Mouse (Mus musculus) testis, adult 2 months (tissue): ENCODE results near the gene Ccdc13. TPM values are rescaled to one million over a fixed set of nuclear protein-coding genes. Genes with fewer than 3 reads are reported as not detected.

ENCODE experiments used
- H3K27ac ChIP-seq: fragments of 200-500 bp; 2 replicates; pipeline ENCODE4 v1.5.1; 2012; ENCODE audit warnings: low read depth, low read length; ENCODE audit not compliant: control insufficient read depth, insufficient read depth
- H3K27me3 ChIP-seq: fragments of 200-500 bp; 2 replicates; pipeline ENCODE4 v1.6.1; 2012; ENCODE audit warnings: mild to moderate bottlenecking, low read length, moderate library complexity; ENCODE audit not compliant: control insufficient read depth, insufficient read depth
- H3K36me3 ChIP-seq: fragments of 200-500 bp; 2 replicates; pipeline ENCODE4 v1.6.1; 2012; ENCODE audit warnings: mild to moderate bottlenecking, low read length; ENCODE audit not compliant: control insufficient read depth, insufficient read depth
- H3K4me1 ChIP-seq: fragments of 200-500 bp; 2 replicates; pipeline ENCODE4 v1.6.1; 2012; ENCODE audit warnings: low read length; ENCODE audit not compliant: control insufficient read depth, insufficient read depth
- H3K4me3 ChIP-seq: fragments of 200-500 bp; 2 replicates; pipeline ENCODE4 v1.5.1; 2012; ENCODE audit warnings: low read depth, mild to moderate bottlenecking, low read length, moderate library complexity, mixed read lengths; ENCODE audit not compliant: control insufficient read depth
- CTCF ChIP-seq: fragments of 200-500 bp; IDR thresholded peaks from 2 replicates; pipeline ENCODE4 v1.5.1; 2012; ENCODE audit warnings: low read depth, mild to moderate bottlenecking, inconsistent platforms, low read length, moderate library complexity; ENCODE audit not compliant: control insufficient read depth, insufficient read depth, insufficient replicate concordance
- POLR2A ChIP-seq: fragments of 200-500 bp; IDR thresholded peaks from 2 replicates; pipeline ENCODE4 v1.6.1; 2012; ENCODE audit warnings: low read depth, mild to moderate bottlenecking, inconsistent platforms, low read length, moderate library complexity; ENCODE audit not compliant: control insufficient read depth
- polyA plus RNA-seq: library from polyadenylated mRNA; depleted of rRNA; stranded (reverse); fragments of >200 nt; gene quantifications from 2 replicates; pipeline ENCODE4 v1.2.3, GENCODE M21; 2012

The Ccdc13 gene
- polyA plus RNA-seq, 1 experiment: 109 TPM

DNA sequence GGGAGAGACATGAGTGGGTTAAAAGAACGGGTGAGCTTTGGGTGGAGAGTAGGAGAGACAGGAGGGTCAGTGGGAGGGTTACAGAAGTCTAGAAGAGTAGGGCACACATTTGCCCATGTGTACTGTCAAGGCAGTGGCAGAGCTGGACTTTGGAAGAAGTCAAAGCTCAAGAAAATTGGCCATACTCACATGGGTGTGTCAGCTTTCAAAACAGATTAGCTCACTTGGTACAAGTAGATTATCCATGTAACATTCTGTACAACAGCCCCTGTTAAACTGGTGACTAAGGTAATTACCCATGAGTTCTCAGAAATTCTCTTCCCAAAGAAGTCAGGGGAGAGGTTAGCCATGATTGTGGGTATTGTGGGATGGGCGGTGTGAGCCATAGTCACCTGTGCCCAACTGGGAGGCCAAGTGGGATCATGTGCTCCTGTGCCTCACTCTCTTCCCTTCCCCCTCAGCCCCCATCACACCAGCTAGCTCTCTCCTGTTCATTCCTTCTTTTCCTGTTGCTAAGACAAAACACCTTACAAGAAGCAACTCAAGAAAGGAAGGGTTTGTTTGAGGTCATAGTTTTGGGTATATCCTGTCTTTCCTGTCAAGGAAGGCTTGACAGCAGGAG is 32.9 kb upstream of the Ccdc13 start:
- H3K27me3 ChIP-seq: no peaks in the 10 kb centered on the region
- H3K4me3 ChIP-seq: no peak overlapping the region
- no peak overlapping the region for H3K27ac ChIP-seq
- H3K36me3 ChIP-seq: no peaks in the 10 kb centered on the region
- H3K4me1 ChIP-seq: no peaks in the 10 kb centered on the region
- TF ChIP-seq POLR2A (no peak), CTCF (no peak)

- Histone ChIP-seq H3K36me3 (no peaks in the 10 kb centered on the region), H3K4me1 (no peaks in the 10 kb centered on the region), H3K4me3 (no peak overlapping the region), H3K27me3 (no peaks in the 10 kb centered on the region), H3K27ac (no peak overlapping the region)
- TF ChIP-seq POLR2A: no peak
- TF ChIP-seq CTCF: no peak
Observed at GRCm38 (mm10) chr9:121869973-121870515, 30.8 kb upstream of the Ccdc13 start.

GRCm38 (mm10) chr9:121869432-121869831 is 30.2 kb upstream of the Ccdc13 start:
- no peaks in the 10 kb centered on the region for H3K27me3 ChIP-seq
- no peaks in the 10 kb centered on the region for H3K4me1 ChIP-seq
- H3K27ac ChIP-seq: no peak overlapping the region
- TF ChIP-seq POLR2A: no peak
- no peak for TF ChIP-seq CTCF
- no peak overlapping the region for H3K4me3 ChIP-seq
- no peaks in the 10 kb centered on the region for H3K36me3 ChIP-seq

DNA sequence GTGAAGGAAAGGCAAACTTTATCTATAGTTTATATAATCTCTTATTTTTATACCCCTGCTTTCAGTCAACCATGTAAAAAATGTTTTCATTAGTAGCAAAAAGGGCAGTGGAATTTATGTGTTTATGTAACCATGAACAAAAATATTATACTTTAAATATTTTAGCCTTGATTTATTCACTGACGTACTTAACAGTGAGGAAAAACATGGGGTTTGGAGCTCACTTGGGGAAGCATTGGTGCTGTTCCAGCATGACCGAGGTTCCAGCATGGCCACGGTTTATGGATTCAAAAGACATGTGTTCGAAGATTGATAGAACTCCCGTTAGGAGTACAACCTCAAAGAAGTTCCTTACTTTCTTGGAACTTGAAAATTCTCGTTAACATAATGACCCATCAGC is 29.0 kb upstream of the Ccdc13 start:
- Histone ChIP-seq H3K27ac (no peak overlapping the region), H3K4me1 (no peaks in the 10 kb centered on the region), H3K27me3 (no peaks in the 10 kb centered on the region), H3K4me3 (no peak overlapping the region), H3K36me3 (no peaks in the 10 kb centered on the region)
- no peak for TF ChIP-seq POLR2A
- no peak for TF ChIP-seq CTCF

GRCm38 (mm10) chr9:121867632-121868031 is 28.4 kb upstream of the Ccdc13 start:
- H3K36me3 ChIP-seq: no peaks in the 10 kb centered on the region
- no peak overlapping the region for H3K27ac ChIP-seq
- no peaks in the 10 kb centered on the region for H3K27me3 ChIP-seq
- no peaks in the 10 kb centered on the region for H3K4me1 ChIP-seq
- H3K4me3 ChIP-seq: no peak overlapping the region
- TF ChIP-seq POLR2A (no peak), CTCF (no peak)

DNA sequence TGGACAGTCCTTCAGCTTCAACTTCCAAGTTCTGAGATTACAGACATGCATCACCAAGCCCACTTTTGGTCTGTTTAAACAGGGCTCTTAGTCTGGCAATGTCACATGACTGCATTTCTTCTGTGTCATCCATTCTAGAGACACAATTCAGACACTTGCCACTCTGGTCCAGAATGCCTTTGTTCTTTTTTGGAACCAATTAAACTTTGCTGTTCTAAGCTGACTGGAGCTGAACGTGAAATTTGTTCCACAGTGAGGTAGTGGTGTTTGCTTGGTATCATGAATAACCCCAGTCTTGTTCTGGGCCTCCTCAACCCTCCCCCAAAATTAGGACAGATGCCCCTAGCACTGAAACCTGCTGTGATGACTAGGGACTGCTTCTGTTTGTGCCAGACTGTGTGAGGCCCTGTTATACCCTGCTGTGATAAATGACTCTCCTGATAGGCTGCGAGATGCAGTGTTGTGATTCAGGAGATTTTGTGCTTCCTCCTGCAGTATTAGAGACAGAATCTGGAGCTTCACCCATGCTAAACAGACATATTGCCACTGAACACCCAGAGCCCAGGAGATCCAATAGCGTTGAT is 26.3 kb upstream of the Ccdc13 start:
- H3K4me3 ChIP-seq: no peak overlapping the region
- H3K36me3 ChIP-seq: no peaks in the 10 kb centered on the region
- H3K27ac ChIP-seq: no peak overlapping the region
- no peaks in the 10 kb centered on the region for H3K27me3 ChIP-seq
- no peaks in the 10 kb centered on the region for H3K4me1 ChIP-seq
- TF ChIP-seq CTCF: no peak
- no peak for TF ChIP-seq POLR2A

GRCm38 (mm10) chr9:121864837-121865236 is 25.6 kb upstream of the Ccdc13 start:
- Histone ChIP-seq H3K27ac (no peak overlapping the region), H3K36me3 (no peaks in the 10 kb centered on the region), H3K4me1 (no peaks in the 10 kb centered on the region), H3K4me3 (no peak overlapping the region), H3K27me3 (no peaks in the 10 kb centered on the region)
- TF ChIP-seq CTCF: no peak
- no peak for TF ChIP-seq POLR2A

DNA sequence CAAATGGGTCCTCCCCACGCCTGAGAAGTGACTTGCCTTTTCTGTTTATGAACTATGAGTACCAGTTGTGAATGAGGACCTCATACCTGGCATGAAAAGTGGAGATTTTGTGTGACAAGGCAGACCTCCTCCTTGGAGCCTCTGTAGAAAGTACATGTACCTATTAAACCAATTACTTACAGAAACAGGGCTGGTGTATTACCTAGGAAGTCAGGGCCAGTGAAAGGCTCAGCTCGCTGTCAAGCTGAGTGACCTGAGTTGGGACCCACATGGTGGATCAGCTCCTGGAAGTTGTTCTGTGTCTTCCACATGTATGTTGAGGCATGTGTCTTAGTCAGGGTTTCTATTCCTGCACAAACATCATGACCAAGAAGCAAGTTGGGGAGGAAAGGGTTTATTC is 21.7 kb upstream of the Ccdc13 start:
- H3K36me3 ChIP-seq: no peaks in the 10 kb centered on the region
- no peak overlapping the region for H3K4me3 ChIP-seq
- no peak overlapping the region for H3K27ac ChIP-seq
- H3K27me3 ChIP-seq: no peaks in the 10 kb centered on the region
- no peaks in the 10 kb centered on the region; the same call in none of the 2 replicates for H3K4me1 ChIP-seq
- TF ChIP-seq CTCF (no peak), POLR2A (no peak)
